Mouse (Mus musculus): ENCODE data around the gene Csrnp3.
A peak's percentile ranks its signal among the peaks of the same experiment; 100 is the strongest.

The Csrnp3 gene

DNA sequence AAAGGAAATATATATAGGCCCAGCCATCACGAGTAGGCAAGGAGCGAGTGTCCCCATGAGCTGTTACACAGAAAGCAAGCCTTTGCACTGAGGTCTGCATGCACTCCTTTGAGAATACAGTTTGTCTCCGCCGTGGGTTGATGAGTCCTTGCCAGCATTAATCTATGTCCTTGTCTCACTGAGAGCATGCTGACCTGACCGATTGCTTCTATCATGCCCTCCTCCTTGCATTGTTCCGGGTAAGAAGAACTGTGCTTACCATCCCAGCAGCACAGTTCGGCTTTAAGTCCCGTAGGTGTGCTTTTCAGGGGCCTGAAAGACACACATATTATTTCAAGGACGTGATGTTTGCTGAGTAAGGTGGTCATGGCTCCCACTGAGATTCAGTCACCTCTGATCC is 173.1 kb downstream of the Csrnp3 start:
- no peak for DNase-seq (ENCODE audit: low spot score in 2 of 2)

- no peak for DNase-seq (ENCODE audit: low spot score in 2 of 2)
Measured at GRCm38 (mm10) chr2:66019235-66019634, 173.7 kb downstream of the Csrnp3 start.

DNA sequence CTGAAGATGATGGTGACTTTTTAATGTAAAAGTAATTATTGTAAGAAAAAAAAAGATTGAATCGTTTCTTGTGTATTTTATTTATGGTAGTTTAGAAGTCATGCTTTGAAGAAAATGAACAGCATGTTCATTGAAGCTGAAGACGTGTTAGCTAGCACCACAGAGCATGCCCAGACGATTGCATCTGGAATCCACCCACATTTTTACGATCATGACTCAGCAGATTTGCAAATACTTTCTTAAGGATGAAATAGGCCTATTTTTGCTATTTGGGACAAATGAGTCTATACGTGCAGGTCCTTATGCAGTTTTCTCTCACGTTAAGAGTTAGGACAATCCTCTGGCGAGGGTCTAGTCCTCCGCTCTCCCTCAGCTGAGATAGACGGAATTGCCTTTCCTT is 177.9 kb downstream of the Csrnp3 start:
- DNase-seq (ENCODE audit: low spot score in 2 of 2) = no peak

DNA sequence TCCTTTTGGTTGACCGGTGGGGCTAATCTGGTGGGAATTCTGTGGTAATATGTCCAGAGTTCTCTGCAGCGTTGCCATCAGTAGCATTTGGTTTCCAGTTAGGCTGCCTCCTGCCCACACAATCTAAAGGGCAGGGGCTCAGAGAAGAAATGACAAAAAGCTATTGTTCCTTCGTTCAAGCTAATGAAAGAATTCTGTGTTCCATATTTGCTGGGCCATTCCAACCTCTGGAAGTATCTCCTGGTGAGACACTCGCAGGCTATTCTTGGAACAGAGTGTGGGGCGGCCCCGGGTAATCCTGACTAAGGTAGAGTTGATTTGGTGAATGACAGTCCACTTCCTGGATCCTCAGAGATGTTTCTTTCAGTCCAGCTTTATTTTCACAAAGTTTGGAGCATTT is 179.3 kb downstream of the Csrnp3 start:
- DNase-seq (ENCODE audit: low spot score in 2 of 2) = no peak

DNA sequence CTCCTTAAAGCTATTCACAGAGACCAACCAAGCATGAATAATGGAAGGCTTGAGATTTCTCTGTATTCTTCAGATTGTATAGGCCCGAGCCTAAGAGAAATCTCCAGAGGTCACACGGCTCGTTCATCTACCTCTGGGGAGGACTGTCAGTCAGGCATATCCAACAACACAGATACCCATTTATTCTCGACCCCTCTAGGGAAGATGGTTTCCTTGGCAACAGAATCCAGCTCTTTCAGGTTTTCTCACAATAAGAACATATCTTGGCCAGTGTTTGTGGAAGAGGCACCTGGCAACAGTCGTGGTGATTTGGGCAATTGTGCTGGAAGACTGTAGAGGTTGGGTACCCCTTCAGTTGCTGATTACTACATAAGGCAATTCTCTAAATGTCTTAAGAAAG is 183.2 kb downstream of the Csrnp3 start:
- DNase-seq (ENCODE audit: low spot score in 2 of 2) = no peak

- DNase-seq (ENCODE audit: low spot score in 2 of 2) = peak in 1 of 2 experiments; percentile 48
Measured at GRCm38 (mm10) chr2:66034907-66035679, 189.5 kb downstream of the Csrnp3 start.

DNA sequence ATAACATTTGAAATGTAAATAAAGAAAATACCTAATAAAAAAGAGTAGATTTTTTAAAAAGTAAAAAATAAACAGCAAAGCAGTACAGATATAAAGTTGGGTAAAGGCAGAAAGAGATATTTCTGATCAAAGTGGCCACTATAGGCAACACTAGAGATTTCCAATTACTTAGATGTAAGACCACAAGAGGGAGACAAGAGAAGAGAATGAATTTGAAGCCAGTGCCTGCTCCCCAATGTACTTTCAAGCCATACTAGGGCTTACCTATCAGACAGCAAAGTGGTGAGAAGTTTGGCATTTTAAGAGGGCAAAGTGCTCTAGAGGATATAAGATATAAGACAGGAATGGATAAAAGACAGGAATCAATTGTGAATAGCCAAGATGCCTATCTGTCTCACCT is 195.0 kb downstream of the Csrnp3 start:
- DNase-seq (ENCODE audit: low spot score in 2 of 2) = no peak

GRCm38 (mm10) chr2:66041203-66041916 is 195.8 kb downstream of the Csrnp3 start:
- DNase-seq (ENCODE audit: low spot score in 2 of 2) = no peak

- peak; percentile 49 to 66 for DNase-seq (ENCODE audit: low spot score in 2 of 2)
Measured at GRCm38 (mm10) chr2:66041917-66042419, 196.4 kb downstream of the Csrnp3 start.

GRCm38 (mm10) chr2:66043441-66044404 is 198.2 kb downstream of the Csrnp3 start:
- DNase-seq (ENCODE audit: low spot score in 2 of 2) = no peak

GRCm38 (mm10) chr2:66044405-66045089 is 199.0 kb downstream of the Csrnp3 start:
- DNase-seq (ENCODE audit: low spot score in 2 of 2) = no peak

- peak in 1 of 2 experiments; percentile 4 for DNase-seq (ENCODE audit: low spot score in 2 of 2)
Measured at GRCm38 (mm10) chr2:66063291-66063690, 217.7 kb downstream of the Csrnp3 start.

DNA sequence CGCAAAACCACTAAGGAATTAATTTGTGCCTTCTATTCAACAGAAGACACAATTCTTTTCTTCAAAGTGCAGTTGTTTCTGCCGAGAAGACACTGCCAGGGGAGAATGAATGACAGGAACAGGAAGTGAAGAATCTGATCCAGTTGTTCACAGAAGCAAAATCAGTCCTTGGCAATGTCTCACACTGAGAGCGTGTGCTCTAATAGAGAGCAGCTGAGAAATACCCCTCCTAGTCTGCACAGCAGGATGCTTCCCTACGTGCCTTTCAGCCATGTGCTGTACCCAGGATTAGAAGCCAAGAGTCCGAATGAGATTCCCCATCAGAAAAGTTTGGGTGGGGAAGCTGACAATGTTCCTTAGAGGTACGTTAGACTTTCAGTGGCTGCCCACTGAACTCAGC is 223.9 kb downstream of the Csrnp3 start:
- no peak for DNase-seq (ENCODE audit: low spot score in 2 of 2)

- DNase-seq (ENCODE audit: low spot score in 2 of 2) = no peak
Measured at GRCm38 (mm10) chr2:66080731-66081130, 235.2 kb downstream of the Csrnp3 start.
